24 mouse cellular contexts compared by ENCODE assay signal in genomic region chr14:61404941-61405340, GRCm38 (mm10). TPM values are rescaled to one million over a fixed set of nuclear protein-coding genes. Genes with fewer than 3 reads are reported as not detected.
DNase-seq lines count a peak whose midpoint lies in the region; ATAC-seq and TF ChIP-seq lines count a peak whose summit lies in the region.
"Had no signal": no experiment of that assay in that cellular context is flagged by ENCODE, and none has a peak within 500 bp of the region (broad histone marks: within the 10 kb centered on the region; RNA-seq: fewer than 3 reads in every experiment).

No protein-coding gene starts in this region.

- H3K36me3 ChIP-seq in hindbrain, embryonic 11.5 days (ENCODE audit: control insufficient read depth, insufficient read depth, low read length), result peaks cover 3% of the 10 kb centered on the region; the same call in 1 of the 2 replicates
- H3K36me3 ChIP-seq in hindbrain, embryonic 14.5 days (replicated peaks; ENCODE audit: control insufficient read depth, insufficient read depth), result peaks cover 18% of the 10 kb centered on the region
- no peaks in the 10 kb centered on the region for H3K36me3 ChIP-seq in stomach, postnatal 0 days (ENCODE audit: control insufficient read depth, insufficient read depth, low read length)
- peaks cover 7% of the 10 kb centered on the region for H3K36me3 ChIP-seq in kidney, embryonic 16.5 days (ENCODE audit: insufficient read depth, low read length)
- H3K36me3 ChIP-seq: intestine, embryonic 15.5 days had no signal

- no peak overlapping the region for H3K9ac ChIP-seq in hindbrain, embryonic 11.5 days (ENCODE audit: low read depth, low read length)
- no peak overlapping the region for H3K9ac ChIP-seq in hindbrain, embryonic 14.5 days
- no peak overlapping the region for H3K9ac ChIP-seq in stomach, postnatal 0 days (ENCODE audit: low read length)
- no peak overlapping the region for H3K9ac ChIP-seq in kidney, embryonic 16.5 days (replicated peaks; ENCODE audit: low read length)
- H3K9ac ChIP-seq: embryonic facial prominence, embryonic 15.5 days; heart, embryonic 15.5 days; intestine, embryonic 15.5 days had no signal

- H3K4me1 ChIP-seq in hindbrain, embryonic 11.5 days (replicated peaks; ENCODE audit: control insufficient read depth, insufficient read depth, low read length), result no peaks in the 10 kb centered on the region
- no peaks in the 10 kb centered on the region for H3K4me1 ChIP-seq in hindbrain, embryonic 14.5 days (replicated peaks; ENCODE audit: control insufficient read depth, insufficient read depth, low read length)
- H3K4me1 ChIP-seq in stomach, postnatal 0 days (replicated peaks; ENCODE audit: control insufficient read depth, insufficient read depth), result no peaks in the 10 kb centered on the region; the same call in 1 of the 2 replicates
- H3K4me1 ChIP-seq in kidney, embryonic 16.5 days (ENCODE audit: insufficient read depth, low read length), result no peaks in the 10 kb centered on the region
- H3K4me1 ChIP-seq: embryonic facial prominence, embryonic 15.5 days; heart, embryonic 15.5 days; intestine, embryonic 15.5 days had no signal

- DNase-seq in hindbrain, embryonic 11.5 days (ENCODE audit: low spot score), result peak; percentile 11
- DNase-seq in hindbrain, embryonic 14.5 days (ENCODE audit: low spot score), result no peak
- DNase-seq in embryo, embryonic 11.5 days (ENCODE audit: low read depth, low spot score), result peak; percentile 16
- peak; percentile 54 for DNase-seq in hindlimb bud, embryonic 11.5 days (ENCODE audit: extremely low spot score, low read depth, low spot score)
- DNase-seq in mesoderm, embryonic 11.5 days (ENCODE audit: low read depth, low spot score), result peak; percentile 32
- DNase-seq in stomach, postnatal 0 days (ENCODE audit: low spot score), result no peak
- no peak for DNase-seq in right cerebral cortex, adult 2 months (ENCODE audit: low spot score in 2 of 2)
- DNase-seq: adrenal gland, postnatal 10 days; cerebellum, adult 11 months; cerebellum, adult 9-10 months; cerebellum, postnatal 25 days; gastrocnemius, postnatal 10 days; heart, adult 2 months; heart, postnatal 14 days; kidney, adult 18-20 months had no signal

- WGBS in hindbrain, embryonic 11.5 days, result 73% methylated on average over 3 of the region's 3 CpGs
- 89% methylated on average over 3 of the region's 3 CpGs for WGBS in hindbrain, embryonic 14.5 days
- 89% methylated on average over 3 of the region's 3 CpGs for WGBS in stomach, postnatal 0 days
- 81% methylated on average over 3 of the region's 3 CpGs for WGBS in kidney, embryonic 16.5 days

- no peak for TF ChIP-seq CTCF in stomach, postnatal 0 days (IDR thresholded peaks at IDR 0.05; ENCODE audit: low read depth)

- no peak overlapping the region for H3K4me3 ChIP-seq in hindbrain, embryonic 11.5 days (ENCODE audit: low read depth, low read length)
- H3K4me3 ChIP-seq in hindbrain, embryonic 14.5 days (replicated peaks; ENCODE audit: low read length), result no peak overlapping the region
- no peak overlapping the region for H3K4me3 ChIP-seq in stomach, postnatal 0 days (ENCODE audit: low read depth, low read length)
- H3K4me3 ChIP-seq in kidney, embryonic 16.5 days (ENCODE audit: low read length), result no peak overlapping the region
- H3K4me3 ChIP-seq: embryonic facial prominence, embryonic 15.5 days; erythroblast, embryonic 14.5 days; forebrain, embryonic 10.5 days; heart, adult 2 months; heart, embryonic 15.5 days; intestine, embryonic 15.5 days had no signal

- no peak for TF ChIP-seq EP300 in stomach, postnatal 0 days (optimal IDR thresholded peaks at IDR 0.05)

- no peak for ATAC-seq in hindbrain, embryonic 11.5 days (ENCODE audit: low FRiP score)
- no peak for ATAC-seq in hindbrain, embryonic 14.5 days (ENCODE audit: low FRiP score)
- no peak for ATAC-seq in stomach, postnatal 0 days (ENCODE audit: low FRiP score, low TSS enrichment)
- ATAC-seq in kidney, embryonic 16.5 days (ENCODE audit: low FRiP score, low TSS enrichment), result no peak
- ATAC-seq: forebrain, embryonic 14.5 days; hindbrain, postnatal 0 days; intestine, embryonic 15.5 days had no signal

- no peaks in the 10 kb centered on the region for H3K27me3 ChIP-seq in hindbrain, embryonic 11.5 days (ENCODE audit: control insufficient read depth, insufficient read depth, low read length)
- no peaks in the 10 kb centered on the region for H3K27me3 ChIP-seq in hindbrain, embryonic 14.5 days (ENCODE audit: control insufficient read depth, insufficient read depth, low read length)
- no peaks in the 10 kb centered on the region for H3K27me3 ChIP-seq in stomach, postnatal 0 days (ENCODE audit: control insufficient read depth, insufficient read depth, low read length)
- H3K27me3 ChIP-seq in kidney, embryonic 16.5 days (ENCODE audit: insufficient read depth, low read length), result no peaks in the 10 kb centered on the region
- H3K27me3 ChIP-seq: embryonic facial prominence, embryonic 15.5 days; heart, embryonic 15.5 days; intestine, embryonic 15.5 days had no signal

- no peaks in the 10 kb centered on the region for H3K9me3 ChIP-seq in hindbrain, embryonic 11.5 days (ENCODE audit: control insufficient read depth, low read length)
- no peaks in the 10 kb centered on the region for H3K9me3 ChIP-seq in hindbrain, embryonic 14.5 days (ENCODE audit: control insufficient read depth, low read length)
- H3K9me3 ChIP-seq in stomach, postnatal 0 days (ENCODE audit: control insufficient read depth, low read length), result no peaks in the 10 kb centered on the region
- no peaks in the 10 kb centered on the region for H3K9me3 ChIP-seq in kidney, embryonic 16.5 days (ENCODE audit: low read length)
- H3K9me3 ChIP-seq: embryonic facial prominence, embryonic 15.5 days; forebrain, embryonic 10.5 days; heart, embryonic 15.5 days; intestine, embryonic 15.5 days had no signal

- H3K4me2 ChIP-seq in hindbrain, embryonic 11.5 days (replicated peaks; ENCODE audit: low read depth, low read length), result no peak overlapping the region
- no peak overlapping the region for H3K4me2 ChIP-seq in hindbrain, embryonic 14.5 days (replicated peaks)
- no peak overlapping the region for H3K4me2 ChIP-seq in stomach, postnatal 0 days (replicated peaks; ENCODE audit: low read depth)
- no peak overlapping the region for H3K4me2 ChIP-seq in kidney, embryonic 16.5 days (replicated peaks; ENCODE audit: low read depth, low read length)
- H3K4me2 ChIP-seq: embryonic facial prominence, embryonic 15.5 days; heart, embryonic 11.5 days; heart, embryonic 15.5 days; intestine, embryonic 15.5 days had no signal

- H3K27ac ChIP-seq in hindbrain, embryonic 11.5 days (ENCODE audit: low read depth, low read length), result no peak overlapping the region
- no peak overlapping the region for H3K27ac ChIP-seq in hindbrain, embryonic 14.5 days
- H3K27ac ChIP-seq in stomach, postnatal 0 days (replicated peaks), result no peak overlapping the region
- no peak overlapping the region for H3K27ac ChIP-seq in kidney, embryonic 16.5 days (ENCODE audit: low read length)
- H3K27ac ChIP-seq: embryonic facial prominence, embryonic 15.5 days; forebrain, embryonic 10.5 days; heart, adult 2 months; heart, embryonic 15.5 days; hindbrain, postnatal 0 days; intestine, embryonic 15.5 days had no signal

RNA-seq across cellular contexts. Expression of gene Kpna3, which starts 34.7 kb away (rescaled TPM):
- 90.7 and 117 TPM in 2 replicates for polyA plus RNA-seq in hindbrain, embryonic 11.5 days (2014; fragmentation: Nextera tagmentation; extraction: Ambion mirVana)
- polyA plus RNA-seq in hindbrain, embryonic 14.5 days (2014; fragmentation: Nextera tagmentation; extraction: Ambion mirVana), result 83.7 and 93.7 TPM in 2 replicates
- polyA plus RNA-seq in stomach, postnatal 0 days (2015; fragmentation: Nextera tagmentation; extraction: Ambion mirVana), result 20.3 and 21.2 TPM in 2 replicates
- polyA plus RNA-seq in kidney, embryonic 16.5 days (2015; fragmentation: Nextera tagmentation; extraction: Ambion mirVana), result 46.2 and 50.5 TPM in 2 replicates

RNA-seq across cellular contexts. Expression of gene Ebpl, which starts 44.7 kb away (rescaled TPM):
- 9.2 and 10.3 TPM in 2 replicates for polyA plus RNA-seq in hindbrain, embryonic 11.5 days (2014; fragmentation: Nextera tagmentation; extraction: Ambion mirVana)
- polyA plus RNA-seq in hindbrain, embryonic 14.5 days (2014; fragmentation: Nextera tagmentation; extraction: Ambion mirVana), result 10.5 and 10.6 TPM in 2 replicates
- 18.3 and 20.2 TPM in 2 replicates for polyA plus RNA-seq in stomach, postnatal 0 days (2015; fragmentation: Nextera tagmentation; extraction: Ambion mirVana)
- 10.2 and 10.5 TPM in 2 replicates for polyA plus RNA-seq in kidney, embryonic 16.5 days (2015; fragmentation: Nextera tagmentation; extraction: Ambion mirVana)

Comparison
In these comparisons a context has a peak if more than half of its experiments do, and no peak if none do; other contexts are left out.
1. DNase-seq: peak in hindbrain, embryonic 11.5 days (single experiment), embryo, embryonic 11.5 days (single experiment), hindlimb bud, embryonic 11.5 days (single experiment) and mesoderm, embryonic 11.5 days (single experiment); none in hindbrain, embryonic 14.5 days (single experiment), stomach, postnatal 0 days (single experiment) and right cerebral cortex, adult 2 months (0 of 2).